Mouse (Mus musculus): ENCODE measurements around the gene Irx4.

Irx4 gene

GRCm38 (mm10) chr13:73260354-73261035 is at the start of gene Irx4:
Gene Irx4, plus strand, starts transcription at chr13:73260479.
- no peak for DNase-seq (ENCODE audit: low spot score in 2 of 2)

- no peak for DNase-seq (ENCODE audit: low spot score in 2 of 2)
Observed at GRCm38 (mm10) chr13:73214301-73214700, 46.0 kb upstream of the Irx4 start.

- no peak for DNase-seq (ENCODE audit: low spot score in 2 of 2)
Observed at GRCm38 (mm10) chr13:73236461-73236860, 23.8 kb upstream of the Irx4 start.

- DNase-seq (ENCODE audit: low spot score in 2 of 2), result no peak
Observed at GRCm38 (mm10) chr13:73239191-73239746, 21.0 kb upstream of the Irx4 start.

GRCm38 (mm10) chr13:73242556-73242955 is 17.7 kb upstream of the Irx4 start:
- DNase-seq (ENCODE audit: low spot score in 2 of 2), result no peak

GRCm38 (mm10) chr13:73246961-73247360 is 13.3 kb upstream of the Irx4 start:
- DNase-seq (ENCODE audit: low spot score in 2 of 2), result no peak

GRCm38 (mm10) chr13:73251222-73251621 is 9.1 kb upstream of the Irx4 start:
- no peak for DNase-seq (ENCODE audit: low spot score in 2 of 2)

- DNase-seq (ENCODE audit: low spot score in 2 of 2), result no peak
Observed at GRCm38 (mm10) chr13:73252022-73252421, 8.3 kb upstream of the Irx4 start.

GRCm38 (mm10) chr13:73258415-73258814 is 1.9 kb upstream of the Irx4 start:
- DNase-seq (ENCODE audit: low spot score in 2 of 2), result no peak

GRCm38 (mm10) chr13:73259577-73260353 is 514 bp upstream of the Irx4 start:
- no peak for DNase-seq (ENCODE audit: low spot score in 2 of 2)

GRCm38 (mm10) chr13:73261036-73261730 is 904 bp downstream of the Irx4 start:
- no peak for DNase-seq (ENCODE audit: low spot score in 2 of 2)

- no peak for DNase-seq (ENCODE audit: low spot score in 2 of 2)
Observed at GRCm38 (mm10) chr13:73261881-73262280, 1.6 kb downstream of the Irx4 start.

GRCm38 (mm10) chr13:73262336-73263127 is 2.3 kb downstream of the Irx4 start:
- DNase-seq (ENCODE audit: low spot score in 2 of 2), result no peak

GRCm38 (mm10) chr13:73263128-73263971 is 3.1 kb downstream of the Irx4 start:
- DNase-seq (ENCODE audit: low spot score in 2 of 2), result no peak

- DNase-seq (ENCODE audit: low spot score in 2 of 2), result no peak
Observed at GRCm38 (mm10) chr13:73264166-73264735, 4.0 kb downstream of the Irx4 start.

- DNase-seq (ENCODE audit: low spot score in 2 of 2), result no peak
Observed at GRCm38 (mm10) chr13:73264831-73265230, 4.6 kb downstream of the Irx4 start.

GRCm38 (mm10) chr13:73265442-73265841 is 5.2 kb downstream of the Irx4 start:
- no peak for DNase-seq (ENCODE audit: low spot score in 2 of 2)

- no peak for DNase-seq (ENCODE audit: low spot score in 2 of 2)
Observed at GRCm38 (mm10) chr13:73267551-73267950, 7.3 kb downstream of the Irx4 start.

GRCm38 (mm10) chr13:73268702-73269101 is 8.4 kb downstream of the Irx4 start:
- DNase-seq (ENCODE audit: low spot score in 2 of 2), result no peak

GRCm38 (mm10) chr13:73269251-73269650 is 9.0 kb downstream of the Irx4 start:
- DNase-seq (ENCODE audit: low spot score in 2 of 2), result no peak
